Mouse (Mus musculus): Measurements from ENCODE around the gene Syt11. TPM values are rescaled to one million over a fixed set of nuclear protein-coding genes. Genes with fewer than 3 reads are reported as not detected.
A peak's percentile ranks its signal among the peaks of the same experiment; 100 is the strongest.
"Not testable (repeated sequence)": the region's sequence is repeated elsewhere in the genome, so short reads cannot be mapped to it uniquely, and the experiment has no call there.

Gene Syt11
- polyA plus RNA-seq, 1 experiment from 2014 or later = 211 TPM

DNA sequence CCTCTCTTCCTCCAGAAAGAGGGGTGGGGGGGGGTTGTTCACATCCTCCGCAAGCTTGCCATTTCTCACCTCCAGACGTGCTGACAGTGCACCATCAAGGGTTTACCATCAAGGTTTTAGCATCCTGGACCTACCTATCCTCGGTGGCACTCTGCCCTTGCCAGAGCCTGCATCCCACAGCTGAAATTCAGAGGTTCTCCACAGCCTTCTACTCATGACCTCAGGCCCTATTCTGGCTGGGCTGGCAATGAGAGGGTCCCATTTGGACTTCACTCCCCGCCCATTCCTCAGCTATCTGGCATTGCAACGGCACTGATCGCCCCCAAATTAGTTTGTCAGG is 3.1 kb downstream of the Syt11 start:
- not testable (repeated sequence) for H3K9me3 ChIP-seq (ENCODE audit: control insufficient read depth, low read length); H3K27me3 ChIP-seq (ENCODE audit: control insufficient read depth, insufficient read depth, low read length); H3K4me1 ChIP-seq (ENCODE audit: control insufficient read depth, insufficient read depth, low read length); H3K36me3 ChIP-seq (ENCODE audit: control insufficient read depth, insufficient read depth, low read length)
- WGBS = 0% methylated on average over 2 of the region's 6 CpGs
- Histone ChIP-seq H3K4me2 (ENCODE audit: low read depth, low read length) (peak overlapping the region; percentile 44), H3K27ac (ENCODE audit: low read depth, low read length) (peak overlapping the region; percentile 84), H3K9ac (replicated peaks; ENCODE audit: low read depth, low read length) (peak overlapping the region; percentile 69), H3K4me3 (ENCODE audit: low read depth, low read length) (peak overlapping the region; percentile 39)
- peak; percentile 42 for ATAC-seq (ENCODE audit: low read depth)

DNA sequence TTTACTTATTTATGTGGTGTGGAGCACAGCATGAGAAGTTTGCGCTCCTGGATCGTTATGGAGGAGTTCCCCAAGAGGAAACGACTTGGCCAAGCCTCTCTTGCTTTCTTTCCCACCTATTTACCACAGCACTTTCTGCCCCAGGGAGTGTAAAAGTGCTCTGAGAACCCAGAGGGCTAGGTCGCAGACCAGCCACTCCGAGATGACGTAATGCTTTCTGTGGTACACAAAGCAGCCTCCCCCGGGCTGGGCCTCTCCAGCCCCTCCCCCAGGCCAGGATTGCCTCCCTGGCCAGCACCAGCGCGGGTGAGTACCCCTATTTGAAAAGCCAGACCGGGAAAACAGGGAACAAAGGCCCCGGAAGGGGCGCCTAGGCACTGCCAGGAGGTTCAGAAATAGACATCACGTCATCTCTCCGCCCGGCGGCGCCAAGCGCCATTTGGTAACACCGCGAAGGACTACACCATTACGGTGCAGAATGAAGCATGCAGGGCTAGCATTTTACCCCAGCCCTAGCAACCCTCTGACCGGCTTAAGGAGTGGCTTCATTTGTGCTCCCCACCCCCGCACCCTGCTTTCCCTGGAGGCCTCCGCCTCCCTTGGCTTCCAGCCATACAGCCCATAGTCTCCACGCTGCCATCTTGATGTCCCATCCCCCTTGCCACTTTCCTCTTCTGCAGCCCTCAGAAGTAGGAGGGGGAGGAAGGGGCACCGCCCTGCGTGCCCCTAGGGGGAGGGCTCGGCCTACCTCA is 3.6 kb downstream of the Syt11 start:
- not testable (repeated sequence) for H3K9me3 ChIP-seq (ENCODE audit: control insufficient read depth, low read length); H3K36me3 ChIP-seq (ENCODE audit: control insufficient read depth, insufficient read depth, low read length); H3K27me3 ChIP-seq (ENCODE audit: control insufficient read depth, insufficient read depth, low read length); H3K4me1 ChIP-seq (ENCODE audit: control insufficient read depth, insufficient read depth, low read length)
- WGBS = under 1% methylated on average over 21 of the region's 28 CpGs
- Histone ChIP-seq H3K9ac (replicated peaks; ENCODE audit: low read depth, low read length) (peak overlapping the region; percentile 69), H3K27ac (ENCODE audit: low read depth, low read length) (peak overlapping the region; percentile 84), H3K4me3 (ENCODE audit: low read depth, low read length) (peak overlapping the region; percentile 39), H3K4me2 (ENCODE audit: low read depth, low read length) (peak overlapping the region; percentile 44)
- ATAC-seq (ENCODE audit: low read depth) = peak; percentile 75

DNA sequence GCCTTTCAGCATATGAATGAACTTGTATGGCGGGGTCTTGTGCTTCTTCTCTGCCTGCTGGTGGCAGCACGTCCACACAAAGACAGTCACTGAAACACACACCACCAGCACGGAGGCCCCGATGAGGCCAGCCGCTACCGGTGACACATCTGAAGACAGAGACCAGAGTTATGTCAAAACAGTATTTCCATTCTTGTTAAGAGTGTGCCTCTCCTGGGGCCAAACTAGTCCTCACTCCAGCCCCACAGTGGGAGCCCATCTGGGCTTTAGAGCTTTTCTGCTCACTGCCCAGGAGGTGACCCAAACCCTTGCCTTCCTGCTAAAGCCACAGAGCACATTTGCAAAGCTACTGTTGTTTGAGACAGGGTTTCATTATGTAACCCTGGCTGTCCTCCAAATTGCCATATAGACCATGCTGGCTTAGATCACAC is 12.5 kb downstream of the Syt11 start:
- no peak for ATAC-seq (ENCODE audit: low read depth)
- H3K4me3 ChIP-seq (ENCODE audit: low read depth, low read length) = no peak overlapping the region
- no peak overlapping the region for H3K9ac ChIP-seq (replicated peaks; ENCODE audit: low read depth, low read length)
- H3K27ac ChIP-seq (ENCODE audit: low read depth, low read length) = no peak overlapping the region
- H3K27me3 ChIP-seq (ENCODE audit: control insufficient read depth, insufficient read depth, low read length) = no peaks in the 10 kb centered on the region
- peaks cover 29% of the 10 kb centered on the region for H3K36me3 ChIP-seq (ENCODE audit: control insufficient read depth, insufficient read depth, low read length)
- H3K4me1 ChIP-seq (ENCODE audit: control insufficient read depth, insufficient read depth, low read length) = peaks cover 21% of the 10 kb centered on the region
- 45% methylated on average over 6 of the region's 6 CpGs for WGBS
- no peaks in the 10 kb centered on the region for H3K9me3 ChIP-seq (ENCODE audit: control insufficient read depth, low read length)
- H3K4me2 ChIP-seq (ENCODE audit: low read depth, low read length) = no peak overlapping the region

DNA sequence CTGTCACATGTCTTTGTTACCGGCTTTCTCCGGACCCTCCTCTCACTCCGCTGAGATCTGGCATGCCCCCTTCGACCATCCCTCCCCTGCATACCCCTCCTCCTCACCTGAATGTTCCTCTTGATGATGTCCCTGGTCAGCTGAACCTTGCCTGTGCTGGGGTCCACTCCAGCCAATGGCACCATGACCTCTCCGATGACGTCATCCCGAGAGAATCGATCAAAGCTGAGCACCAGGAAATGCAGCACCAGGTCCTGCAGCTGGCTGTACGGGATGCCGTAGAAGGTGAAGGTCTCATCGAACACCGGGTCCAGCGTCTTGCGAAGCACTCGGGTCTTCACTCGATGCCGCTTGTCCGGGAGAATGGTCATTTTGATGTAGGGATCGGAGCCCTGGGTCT is 13.3 kb downstream of the Syt11 start:
- no peak overlapping the region for H3K4me3 ChIP-seq (ENCODE audit: low read depth, low read length)
- no peak overlapping the region for H3K27ac ChIP-seq (ENCODE audit: low read depth, low read length)
- 96% methylated on average over 19 of the region's 19 CpGs for WGBS
- H3K9me3 ChIP-seq (ENCODE audit: control insufficient read depth, low read length) = no peaks in the 10 kb centered on the region
- H3K4me1 ChIP-seq (ENCODE audit: control insufficient read depth, insufficient read depth, low read length) = peaks cover 26% of the 10 kb centered on the region
- no peak overlapping the region for H3K9ac ChIP-seq (replicated peaks; ENCODE audit: low read depth, low read length)
- no peaks in the 10 kb centered on the region for H3K27me3 ChIP-seq (ENCODE audit: control insufficient read depth, insufficient read depth, low read length)
- no peak overlapping the region for H3K4me2 ChIP-seq (ENCODE audit: low read depth, low read length)
- peaks cover 33% of the 10 kb centered on the region for H3K36me3 ChIP-seq (ENCODE audit: control insufficient read depth, insufficient read depth, low read length)
- no peak for ATAC-seq (ENCODE audit: low read depth)

DNA sequence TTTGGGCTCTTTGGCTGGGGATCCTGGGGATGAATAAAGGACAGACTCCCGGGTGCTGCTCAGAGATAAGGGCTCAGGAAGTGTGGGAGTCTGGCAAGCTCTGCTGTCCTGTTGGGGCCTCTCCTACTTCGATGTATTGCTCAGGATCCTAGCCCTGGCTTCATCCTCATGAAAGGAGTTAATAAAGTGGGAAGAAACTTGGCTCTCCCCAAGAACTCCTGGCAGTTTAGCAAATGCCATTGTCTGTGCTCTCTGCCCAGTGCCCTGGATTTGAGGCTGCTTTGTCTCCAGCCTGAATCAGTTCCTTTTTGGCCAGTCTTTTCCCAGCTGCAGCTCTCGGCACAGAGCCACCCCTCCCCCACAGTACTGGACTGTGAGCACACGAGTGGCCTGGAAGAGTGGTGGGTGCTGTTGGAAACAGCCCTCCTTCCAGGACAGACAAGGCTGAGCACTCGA is 16.9 kb downstream of the Syt11 start:
- 6% methylated on average over 5 of the region's 5 CpGs for WGBS
- Histone ChIP-seq H3K27me3 (ENCODE audit: control insufficient read depth, insufficient read depth, low read length) (no peaks in the 10 kb centered on the region), H3K4me2 (ENCODE audit: low read depth, low read length) (peak overlapping the region; percentile 23; the same call in 1 of the 2 replicates), H3K27ac (ENCODE audit: low read depth, low read length) (peak overlapping the region; percentile 83), H3K4me3 (ENCODE audit: low read depth, low read length) (no peak overlapping the region), H3K9me3 (ENCODE audit: control insufficient read depth, low read length) (no peaks in the 10 kb centered on the region), H3K4me1 (ENCODE audit: control insufficient read depth, insufficient read depth, low read length) (peaks cover 41% of the 10 kb centered on the region), H3K36me3 (ENCODE audit: control insufficient read depth, insufficient read depth, low read length) (peaks cover 51% of the 10 kb centered on the region), H3K9ac (replicated peaks; ENCODE audit: low read depth, low read length) (peak overlapping the region; percentile 12; the same call in 1 of the 2 replicates)
- ATAC-seq (ENCODE audit: low read depth) = peak; percentile 86

DNA sequence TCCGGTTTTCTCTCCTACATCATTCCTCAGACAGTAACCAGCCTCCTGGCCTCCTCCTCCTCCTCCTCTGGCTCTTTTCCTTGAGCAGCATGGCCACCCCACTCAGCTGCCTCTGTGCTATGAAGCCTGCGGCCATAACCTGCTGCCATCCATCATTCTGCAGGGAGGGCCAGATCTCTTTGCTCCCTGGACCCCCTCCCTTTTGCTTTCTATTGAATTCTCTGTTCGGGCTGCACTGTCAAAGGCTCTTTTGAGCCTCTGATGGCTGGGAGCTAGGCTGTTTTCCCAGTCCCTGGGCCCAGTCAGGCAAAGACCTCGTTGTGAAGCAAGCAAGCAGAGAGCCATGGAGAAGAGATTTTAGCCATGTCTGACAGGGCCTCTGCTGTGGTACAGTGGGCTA is 18.7 kb downstream of the Syt11 start:
- Histone ChIP-seq H3K36me3 (ENCODE audit: control insufficient read depth, insufficient read depth, low read length) (peaks cover 51% of the 10 kb centered on the region), H3K9me3 (ENCODE audit: control insufficient read depth, low read length) (no peaks in the 10 kb centered on the region), H3K27ac (ENCODE audit: low read depth, low read length) (peak overlapping the region; percentile 83), H3K4me3 (ENCODE audit: low read depth, low read length) (no peak overlapping the region), H3K4me2 (ENCODE audit: low read depth, low read length) (peak overlapping the region; percentile 19; the same call in 1 of the 2 replicates), H3K4me1 (ENCODE audit: control insufficient read depth, insufficient read depth, low read length) (peaks cover 37% of the 10 kb centered on the region), H3K27me3 (ENCODE audit: control insufficient read depth, insufficient read depth, low read length) (no peaks in the 10 kb centered on the region), H3K9ac (replicated peaks; ENCODE audit: low read depth, low read length) (0 out of 2 replicates have a peak overlapping the region, but pooled peaks have one; percentile 5)
- ATAC-seq (ENCODE audit: low read depth) = peak; percentile 67
- 12% methylated on average over 4 of the region's 4 CpGs for WGBS

DNA sequence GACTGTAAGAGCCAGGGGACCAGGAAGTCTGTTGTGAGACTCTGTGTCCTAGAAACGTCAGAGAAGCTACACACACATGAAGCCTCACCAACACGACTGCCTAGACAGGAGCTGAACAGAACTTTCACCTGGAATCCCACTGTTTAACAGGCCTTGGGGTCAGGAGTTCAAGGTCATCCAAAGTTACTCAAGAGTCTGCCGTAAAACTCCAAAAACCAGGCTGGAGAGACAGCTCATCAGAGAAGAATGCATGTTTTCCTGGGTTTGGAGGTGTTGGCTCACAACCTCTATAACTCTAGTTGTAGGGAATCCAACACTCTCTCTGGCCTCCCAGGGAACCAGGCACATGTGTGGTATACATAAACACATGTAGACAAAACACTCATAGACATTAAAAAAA is 19.4 kb downstream of the Syt11 start:
- Histone ChIP-seq H3K36me3 (ENCODE audit: control insufficient read depth, insufficient read depth, low read length) (peaks cover 50% of the 10 kb centered on the region), H3K9me3 (ENCODE audit: control insufficient read depth, low read length) (no peaks in the 10 kb centered on the region), H3K4me2 (ENCODE audit: low read depth, low read length) (no peak overlapping the region), H3K4me1 (ENCODE audit: control insufficient read depth, insufficient read depth, low read length) (peaks cover 37% of the 10 kb centered on the region), H3K27ac (ENCODE audit: low read depth, low read length) (peak overlapping the region; percentile 83; the same call in 1 of the 2 replicates), H3K9ac (replicated peaks; ENCODE audit: low read depth, low read length) (no peak overlapping the region), H3K27me3 (ENCODE audit: control insufficient read depth, insufficient read depth, low read length) (no peaks in the 10 kb centered on the region), H3K4me3 (ENCODE audit: low read depth, low read length) (no peak overlapping the region)
- 66% methylated on average over 3 of the region's 3 CpGs for WGBS
- no peak for ATAC-seq (ENCODE audit: low read depth)

DNA sequence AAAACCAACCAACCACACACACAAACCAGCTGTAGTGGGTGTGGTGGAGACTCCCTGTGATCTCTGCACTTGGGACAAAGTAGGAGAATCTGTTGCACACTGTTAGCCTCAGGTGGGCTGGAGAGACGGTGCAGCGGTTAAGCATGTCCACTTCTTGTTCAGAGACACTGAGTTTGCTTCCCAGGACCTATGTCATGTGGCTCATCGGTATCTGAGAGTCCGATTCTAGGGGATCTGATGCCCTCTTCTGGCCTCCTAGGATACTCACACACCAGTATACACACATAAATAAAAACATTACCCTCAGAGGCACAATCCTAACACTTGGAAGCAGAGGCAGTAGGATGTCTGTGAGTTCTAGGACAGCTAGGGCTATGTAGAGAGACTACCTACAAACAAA is 20.7 kb downstream of the Syt11 start:
- Histone ChIP-seq H3K4me2 (ENCODE audit: low read depth, low read length) (no peak overlapping the region), H3K4me3 (ENCODE audit: low read depth, low read length) (no peak overlapping the region), H3K36me3 (ENCODE audit: control insufficient read depth, insufficient read depth, low read length) (peaks cover 49% of the 10 kb centered on the region), H3K4me1 (ENCODE audit: control insufficient read depth, insufficient read depth, low read length) (peaks cover 37% of the 10 kb centered on the region), H3K27ac (ENCODE audit: low read depth, low read length) (no peak overlapping the region), H3K9ac (replicated peaks; ENCODE audit: low read depth, low read length) (no peak overlapping the region), H3K27me3 (ENCODE audit: control insufficient read depth, insufficient read depth, low read length) (no peaks in the 10 kb centered on the region), H3K9me3 (ENCODE audit: control insufficient read depth, low read length) (no peaks in the 10 kb centered on the region)
- WGBS = 83% methylated on average over 4 of the region's 4 CpGs
- no peak for ATAC-seq (ENCODE audit: low read depth)

DNA sequence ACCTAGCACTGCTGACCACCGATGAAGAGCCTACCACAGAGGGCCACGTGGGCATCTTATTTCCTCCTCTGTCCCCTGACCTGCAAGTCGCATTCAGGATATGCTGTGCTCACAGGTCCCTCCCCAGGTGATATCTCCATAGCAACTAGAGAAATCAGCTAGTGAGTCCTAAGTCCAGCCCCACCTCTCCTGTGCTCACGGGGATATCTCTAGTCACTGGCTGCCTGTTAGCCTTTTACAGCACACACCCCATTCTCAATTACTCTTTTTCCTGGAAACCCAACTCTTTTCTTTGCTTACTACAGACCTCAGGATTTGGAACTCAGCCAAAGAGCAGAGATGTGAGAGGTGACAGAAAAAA is 28.1 kb downstream of the Syt11 start:
- Histone ChIP-seq H3K9ac (replicated peaks; ENCODE audit: low read depth, low read length) (no peak overlapping the region), H3K4me3 (ENCODE audit: low read depth, low read length) (no peak overlapping the region), H3K36me3 (ENCODE audit: control insufficient read depth, insufficient read depth, low read length) (peaks cover 47% of the 10 kb centered on the region), H3K4me1 (ENCODE audit: control insufficient read depth, insufficient read depth, low read length) (no peaks in the 10 kb centered on the region), H3K4me2 (ENCODE audit: low read depth, low read length) (no peak overlapping the region), H3K27me3 (ENCODE audit: control insufficient read depth, insufficient read depth, low read length) (no peaks in the 10 kb centered on the region), H3K9me3 (ENCODE audit: control insufficient read depth, low read length) (no peaks in the 10 kb centered on the region; the same call in 1 of the 2 replicates), H3K27ac (ENCODE audit: low read depth, low read length) (no peak overlapping the region)
- ATAC-seq (ENCODE audit: low read depth) = no peak
- WGBS = 86% methylated on average over 4 of the region's 4 CpGs

Data from neural tube, embryonic 14.5 days (tissue).